Mouse (Mus musculus) CD4-positive, CD25-positive, alpha-beta regulatory T cell, adult 2 months (primary cell): ENCODE measurements around the gene Prr27.

ENCODE experiments used
- DNase-seq: peaks from one replicate; pipeline ENCODE4 v3.0.0-alpha.2; 2012; ENCODE audit warnings: low read depth, low spot score

Prr27 gene

DNA sequence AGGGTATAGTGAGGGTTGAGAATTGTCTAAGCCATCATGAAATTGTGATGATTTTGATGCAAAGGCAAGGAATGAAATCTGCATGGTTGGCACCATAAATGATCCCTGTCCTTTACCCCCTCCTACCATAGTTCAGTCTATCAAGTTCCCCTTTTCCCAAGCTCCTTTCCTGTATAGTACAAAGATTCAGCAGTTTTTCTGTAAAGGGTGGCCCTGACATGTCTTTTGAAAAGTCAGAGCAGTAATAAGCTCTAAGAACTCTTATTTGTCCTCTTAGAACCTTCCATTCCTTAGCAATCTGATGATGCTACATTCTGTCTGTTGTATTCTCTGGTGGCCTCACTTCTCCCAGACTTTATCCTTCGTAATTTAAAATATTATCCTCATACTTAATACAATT lies at the start of gene Prr27:
Gene Prr27, plus strand, starts transcription at position 301 of the 400 bp plus-strand sequence.
- no peak for DNase-seq

DNA sequence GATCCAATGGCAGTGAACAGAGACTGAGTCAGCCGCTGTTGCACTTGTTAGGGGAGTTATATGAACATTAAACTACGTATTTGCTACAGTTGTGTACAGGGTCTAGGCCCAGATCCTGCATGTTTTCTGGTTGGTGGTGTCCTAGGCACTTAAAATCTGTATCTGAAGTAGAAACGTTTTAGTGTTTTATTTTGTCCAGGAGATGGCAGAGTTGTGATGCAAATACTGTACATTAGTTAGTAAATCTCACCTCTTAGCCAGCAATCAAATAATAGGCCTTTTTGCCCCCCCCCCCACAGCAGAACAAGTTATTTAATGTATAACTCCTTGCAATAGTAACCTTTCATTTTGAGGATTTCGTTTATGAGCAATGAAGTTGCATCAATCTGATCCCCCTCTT lies 42.8 kb upstream of the Prr27 start:
- DNase-seq: no peak

- no peak for DNase-seq
These were observed 17.7 kb upstream of the Prr27 start, which contains the start of gene Csn1s2b for GRCm38 (mm10) chr5:87807782-87808181. Gene Csn1s2b (plus strand): TSS chr5:87808082.

- no peak for DNase-seq
These were observed 16.2 kb upstream of the Prr27 start for GRCm38 (mm10) chr5:87809253-87809652.

DNA sequence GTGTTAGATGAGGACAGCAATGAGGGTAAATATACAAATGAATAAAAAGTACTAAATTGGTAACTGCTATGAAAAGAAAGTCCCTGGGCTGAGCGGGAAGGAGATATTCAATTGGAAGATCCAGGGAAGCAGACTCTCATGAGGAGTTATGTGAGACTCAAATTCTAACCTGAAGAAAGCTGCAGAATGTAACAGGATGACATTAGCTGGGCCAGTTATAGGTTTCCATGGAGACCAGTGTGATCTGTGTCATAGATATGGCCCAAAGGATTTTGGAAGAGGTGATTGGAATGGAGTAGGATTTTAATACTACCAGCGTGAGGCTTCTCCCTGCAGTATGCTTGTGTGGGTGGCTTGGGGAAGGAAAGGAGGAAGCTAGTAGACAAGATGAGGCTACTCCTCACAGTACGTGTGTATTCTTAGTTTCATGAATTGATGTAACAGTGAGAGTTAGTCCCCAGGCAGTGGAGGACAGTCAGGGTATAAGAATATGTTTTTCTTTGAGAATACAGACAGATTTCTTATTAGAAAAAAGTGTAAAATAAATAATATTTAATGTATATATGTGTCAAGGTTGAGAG lies 29.7 kb downstream of the Prr27 start:
- DNase-seq: no peak

- DNase-seq: no peak
These were observed 44.6 kb downstream of the Prr27 start for GRCm38 (mm10) chr5:87870084-87870483.

- no peak for DNase-seq
These were observed 45.9 kb downstream of the Prr27 start for GRCm38 (mm10) chr5:87871423-87871822.

GRCm38 (mm10) chr5:87884729-87885128 lies 59.2 kb downstream of the Prr27 start, which contains the start of gene Odam:
Gene Odam (plus strand): TSS chr5:87885029.
- DNase-seq: no peak
